Mouse (Mus musculus): ENCODE measurements around the gene Tspyl3.

Gene Tspyl3

GRCm38 (mm10) chr2:153256604-153257003 is 31.4 kb upstream of the Tspyl3 start:
- Histone ChIP-seq H3K9me3 (ENCODE audit: low read length) (no peaks in the 10 kb centered on the region), H3K27me3 (ENCODE audit: insufficient read depth, low read length) (no peaks in the 10 kb centered on the region), H3K4me1 (replicated peaks; ENCODE audit: low read depth, low read length) (no peaks in the 10 kb centered on the region), H3K4me3 (replicated peaks; ENCODE audit: low read length) (no peak overlapping the region), H3K36me3 (ENCODE audit: insufficient read depth, low read length) (peaks cover 35% of the 10 kb centered on the region)
- TF ChIP-seq NANOG (IDR thresholded peaks at IDR 0.05; ENCODE audit: borderline replicate concordance, low read length): no peak
- TF ChIP-seq POU5F1 (IDR thresholded peaks at IDR 0.05; ENCODE audit: borderline replicate concordance, low read length): no peak
- TF ChIP-seq CTCF (conservative IDR thresholded peaks at IDR 0.05; ENCODE audit: low read length): no peak

- no peaks in the 10 kb centered on the region for H3K27me3 ChIP-seq (ENCODE audit: insufficient read depth, low read length)
- H3K9me3 ChIP-seq (ENCODE audit: low read length): no peaks in the 10 kb centered on the region
- no peaks in the 10 kb centered on the region for H3K4me1 ChIP-seq (replicated peaks; ENCODE audit: low read depth, low read length)
- H3K4me3 ChIP-seq (replicated peaks; ENCODE audit: low read length): no peak overlapping the region
- H3K36me3 ChIP-seq (ENCODE audit: insufficient read depth, low read length): peaks cover 59% of the 10 kb centered on the region
- TF ChIP-seq NANOG (IDR thresholded peaks at IDR 0.05; ENCODE audit: borderline replicate concordance, low read length): no peak
- no peak for TF ChIP-seq CTCF (conservative IDR thresholded peaks at IDR 0.05; ENCODE audit: low read length)
- TF ChIP-seq POU5F1 (IDR thresholded peaks at IDR 0.05; ENCODE audit: borderline replicate concordance, low read length): no peak
Measured at GRCm38 (mm10) chr2:153249751-153250150, 24.5 kb upstream of the Tspyl3 start.

- H3K27me3 ChIP-seq (ENCODE audit: insufficient read depth, low read length): no peaks in the 10 kb centered on the region
- no peaks in the 10 kb centered on the region for H3K9me3 ChIP-seq (ENCODE audit: low read length)
- peak overlapping the region; percentile 93 for H3K4me3 ChIP-seq (replicated peaks; ENCODE audit: low read length)
- peaks cover 26% of the 10 kb centered on the region for H3K4me1 ChIP-seq (replicated peaks; ENCODE audit: low read depth, low read length)
- peaks cover 46% of the 10 kb centered on the region for H3K36me3 ChIP-seq (ENCODE audit: insufficient read depth, low read length)
- no peak for TF ChIP-seq CTCF (conservative IDR thresholded peaks at IDR 0.05; ENCODE audit: low read length)
- TF ChIP-seq POU5F1 (IDR thresholded peaks at IDR 0.05; ENCODE audit: borderline replicate concordance, low read length): no peak
- TF ChIP-seq NANOG (IDR thresholded peaks at IDR 0.05; ENCODE audit: borderline replicate concordance, low read length): no peak
Measured at GRCm38 (mm10) chr2:153242156-153242555, 16.9 kb upstream of the Tspyl3 start.

GRCm38 (mm10) chr2:153241250-153242014 is 16.2 kb upstream of the Tspyl3 start, which contains the start of the genes Plagl2 and Pofut1:
Plagl2 (minus strand) TSS chr2:153241426.
Pofut1 (plus strand) TSS chr2:153241533.
- Histone ChIP-seq H3K4me1 (replicated peaks; ENCODE audit: low read depth, low read length) (peaks cover 26% of the 10 kb centered on the region), H3K9me3 (ENCODE audit: low read length) (no peaks in the 10 kb centered on the region), H3K27me3 (ENCODE audit: insufficient read depth, low read length) (no peaks in the 10 kb centered on the region), H3K36me3 (ENCODE audit: insufficient read depth, low read length) (peaks cover 48% of the 10 kb centered on the region), H3K4me3 (replicated peaks; ENCODE audit: low read length) (peak within 1 kb of the TSS; percentile 93)
- TF ChIP-seq NANOG (IDR thresholded peaks at IDR 0.05; ENCODE audit: borderline replicate concordance, low read length): no peak
- no peak for TF ChIP-seq POU5F1 (IDR thresholded peaks at IDR 0.05; ENCODE audit: borderline replicate concordance, low read length)
- TF ChIP-seq CTCF (conservative IDR thresholded peaks at IDR 0.05; ENCODE audit: low read length): no peak

- TF ChIP-seq CTCF (conservative IDR thresholded peaks at IDR 0.05; ENCODE audit: low read length) (no peak), POU5F1 (IDR thresholded peaks at IDR 0.05; ENCODE audit: borderline replicate concordance, low read length) (no peak), NANOG (IDR thresholded peaks at IDR 0.05; ENCODE audit: borderline replicate concordance, low read length) (no peak)
- Histone ChIP-seq H3K4me1 (replicated peaks; ENCODE audit: low read depth, low read length) (peaks cover 26% of the 10 kb centered on the region), H3K4me3 (replicated peaks; ENCODE audit: low read length) (peak overlapping the region; percentile 93), H3K9me3 (ENCODE audit: low read length) (no peaks in the 10 kb centered on the region), H3K36me3 (ENCODE audit: insufficient read depth, low read length) (peaks cover 49% of the 10 kb centered on the region), H3K27me3 (ENCODE audit: insufficient read depth, low read length) (no peaks in the 10 kb centered on the region)
Measured at GRCm38 (mm10) chr2:153240701-153241235, 15.5 kb upstream of the Tspyl3 start.

GRCm38 (mm10) chr2:153239860-153240480 is 14.7 kb upstream of the Tspyl3 start:
- Histone ChIP-seq H3K36me3 (ENCODE audit: insufficient read depth, low read length) (peaks cover 49% of the 10 kb centered on the region), H3K9me3 (ENCODE audit: low read length) (no peaks in the 10 kb centered on the region), H3K27me3 (ENCODE audit: insufficient read depth, low read length) (no peaks in the 10 kb centered on the region), H3K4me1 (replicated peaks; ENCODE audit: low read depth, low read length) (peaks cover 26% of the 10 kb centered on the region), H3K4me3 (replicated peaks; ENCODE audit: low read length) (peak overlapping the region; percentile 93)
- TF ChIP-seq CTCF (conservative IDR thresholded peaks at IDR 0.05; ENCODE audit: low read length) (no peak), NANOG (IDR thresholded peaks at IDR 0.05; ENCODE audit: borderline replicate concordance, low read length) (no peak), POU5F1 (IDR thresholded peaks at IDR 0.05; ENCODE audit: borderline replicate concordance, low read length) (no peak)

GRCm38 (mm10) chr2:153239021-153239859 is 14.0 kb upstream of the Tspyl3 start:
- H3K4me1 ChIP-seq (replicated peaks; ENCODE audit: low read depth, low read length): peaks cover 26% of the 10 kb centered on the region
- H3K9me3 ChIP-seq (ENCODE audit: low read length): no peaks in the 10 kb centered on the region
- TF ChIP-seq CTCF (conservative IDR thresholded peaks at IDR 0.05; ENCODE audit: low read length) (no peak), POU5F1 (IDR thresholded peaks at IDR 0.05; ENCODE audit: borderline replicate concordance, low read length) (no peak), NANOG (IDR thresholded peaks at IDR 0.05; ENCODE audit: borderline replicate concordance, low read length) (no peak)
- H3K27me3 ChIP-seq (ENCODE audit: insufficient read depth, low read length): no peaks in the 10 kb centered on the region
- H3K36me3 ChIP-seq (ENCODE audit: insufficient read depth, low read length): peaks cover 50% of the 10 kb centered on the region
- peak overlapping the region; percentile 93 for H3K4me3 ChIP-seq (replicated peaks; ENCODE audit: low read length)

- Histone ChIP-seq H3K36me3 (ENCODE audit: insufficient read depth, low read length) (peaks cover 54% of the 10 kb centered on the region), H3K9me3 (ENCODE audit: low read length) (no peaks in the 10 kb centered on the region), H3K4me3 (replicated peaks; ENCODE audit: low read length) (no peak overlapping the region), H3K4me1 (replicated peaks; ENCODE audit: low read depth, low read length) (peaks cover 26% of the 10 kb centered on the region), H3K27me3 (ENCODE audit: insufficient read depth, low read length) (no peaks in the 10 kb centered on the region)
- no peak for TF ChIP-seq CTCF (conservative IDR thresholded peaks at IDR 0.05; ENCODE audit: low read length)
Measured at GRCm38 (mm10) chr2:153238406-153238805, 13.2 kb upstream of the Tspyl3 start.

Data from E14TG2a.4 (cell line).